Mouse (Mus musculus): ENCODE measurements around the gene Rbl2.

DNA sequence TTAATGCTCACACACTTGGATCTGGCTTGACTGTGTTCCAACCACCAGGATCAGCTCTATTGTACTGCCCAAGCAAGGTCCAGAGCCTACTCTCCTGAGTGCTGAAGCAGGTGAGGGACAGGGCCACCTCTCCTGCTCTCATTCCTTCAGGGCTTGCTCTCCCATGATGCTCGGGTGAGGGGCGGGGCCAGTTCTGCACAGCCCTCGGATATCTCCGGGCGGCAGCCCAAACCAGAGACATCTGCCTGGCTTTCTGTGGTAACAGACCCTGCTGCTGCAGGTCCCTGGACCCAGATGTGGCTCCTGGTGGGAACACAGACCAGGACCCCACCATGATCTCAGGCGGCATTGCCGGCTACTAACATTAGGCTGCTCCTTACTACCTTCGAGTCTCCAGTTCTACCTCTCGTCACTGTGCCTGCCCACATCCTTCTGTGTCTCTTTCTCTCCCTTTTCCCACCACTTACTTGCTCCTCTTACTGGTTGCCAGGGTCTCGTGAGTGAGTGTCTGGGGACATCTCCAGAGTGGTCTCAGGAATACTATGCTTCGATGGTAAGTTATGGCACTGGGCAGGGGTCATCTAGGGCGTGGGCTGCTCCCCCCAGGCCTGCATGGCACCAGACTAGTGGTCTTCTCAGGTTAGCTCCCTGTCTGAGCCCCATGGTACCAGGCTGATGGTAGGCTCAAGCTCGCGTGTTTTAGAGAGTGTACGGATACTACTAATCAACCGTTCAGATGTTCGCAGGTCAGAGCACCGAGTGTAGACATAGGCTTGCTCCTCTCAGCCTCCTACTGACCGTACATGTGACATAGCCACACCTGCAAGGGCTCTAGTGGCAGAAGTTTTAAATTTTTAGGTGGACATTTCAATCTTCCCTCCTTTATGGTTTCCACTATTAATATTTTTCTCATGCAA lies 9.0 kb upstream of the Rbl2 start:
- no peak for TF ChIP-seq POLR2A (IDR thresholded peaks at IDR 0.05; ENCODE audit: borderline replicate concordance, low read depth, low read length)
- no peak for TF ChIP-seq CTCF (IDR thresholded peaks at IDR 0.05; ENCODE audit: low read depth, low read length)
